Mouse (Mus musculus): ENCODE data around the gene Slc38a6. TPM values are rescaled to one million over a fixed set of nuclear protein-coding genes. Genes with fewer than 3 reads are reported as not detected.

Gene Slc38a6
- polyA plus RNA-seq, 1 experiment from 2014 or later, result 20.7 TPM

- H3K27ac ChIP-seq (ENCODE audit: low read depth, low read length), result no peak overlapping the region
- 64% methylated on average over 5 of the region's 5 CpGs for WGBS
- no peak overlapping the region for H3K4me3 ChIP-seq (ENCODE audit: low read depth, low read length)
- no peaks in the 10 kb centered on the region for H3K4me1 ChIP-seq (ENCODE audit: control insufficient read depth, insufficient read depth, low read length)
- H3K36me3 ChIP-seq (ENCODE audit: control insufficient read depth, insufficient read depth, low read length), result no peaks in the 10 kb centered on the region
- H3K9me3 ChIP-seq (ENCODE audit: control insufficient read depth, low read length), result no peaks in the 10 kb centered on the region
- ATAC-seq (ENCODE audit: low read depth), result no peak
- no peak overlapping the region for H3K4me2 ChIP-seq (ENCODE audit: low read depth, low read length)
- H3K9ac ChIP-seq (replicated peaks; ENCODE audit: low read depth, low read length), result no peak overlapping the region
- no peaks in the 10 kb centered on the region for H3K27me3 ChIP-seq (ENCODE audit: control insufficient read depth, insufficient read depth, low read length)
Measured at GRCm38 (mm10) chr12:73357311-73357710, 70.7 kb downstream of the Slc38a6 start.

DNA sequence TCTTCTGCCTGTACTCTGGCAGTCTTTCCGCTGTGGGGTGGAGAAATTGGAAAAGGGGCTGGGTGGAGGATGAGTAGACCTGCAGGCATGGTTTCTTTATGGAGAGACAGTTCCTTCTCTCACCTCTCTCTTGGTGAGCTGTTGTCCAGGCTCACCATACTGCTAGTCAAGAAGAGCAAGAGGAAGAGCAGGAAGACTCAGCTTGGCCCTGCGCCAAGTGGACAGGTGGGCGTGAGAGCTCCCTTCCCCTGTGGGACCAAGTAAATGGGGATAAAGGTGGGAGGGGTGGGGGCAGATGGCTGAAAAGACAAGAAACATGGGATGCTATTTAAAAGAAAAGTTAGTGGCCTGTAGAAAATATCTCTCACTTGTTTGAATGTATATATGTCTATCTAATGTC is 71.2 kb downstream of the Slc38a6 start:
- Histone ChIP-seq H3K36me3 (ENCODE audit: control insufficient read depth, insufficient read depth, low read length) (no peaks in the 10 kb centered on the region), H3K4me1 (ENCODE audit: control insufficient read depth, insufficient read depth, low read length) (no peaks in the 10 kb centered on the region), H3K9me3 (ENCODE audit: control insufficient read depth, low read length) (no peaks in the 10 kb centered on the region), H3K4me3 (ENCODE audit: low read depth, low read length) (no peak overlapping the region), H3K4me2 (ENCODE audit: low read depth, low read length) (no peak overlapping the region), H3K27me3 (ENCODE audit: control insufficient read depth, insufficient read depth, low read length) (no peaks in the 10 kb centered on the region), H3K27ac (ENCODE audit: low read depth, low read length) (no peak overlapping the region), H3K9ac (replicated peaks; ENCODE audit: low read depth, low read length) (no peak overlapping the region)
- no peak for ATAC-seq (ENCODE audit: low read depth)
- WGBS, result 88% methylated on average over 3 of the region's 3 CpGs

- Histone ChIP-seq H3K9ac (replicated peaks; ENCODE audit: low read depth, low read length) (no peak overlapping the region), H3K27ac (ENCODE audit: low read depth, low read length) (no peak overlapping the region), H3K36me3 (ENCODE audit: control insufficient read depth, insufficient read depth, low read length) (no peaks in the 10 kb centered on the region), H3K4me3 (ENCODE audit: low read depth, low read length) (no peak overlapping the region), H3K9me3 (ENCODE audit: control insufficient read depth, low read length) (no peaks in the 10 kb centered on the region), H3K27me3 (ENCODE audit: control insufficient read depth, insufficient read depth, low read length) (no peaks in the 10 kb centered on the region), H3K4me1 (ENCODE audit: control insufficient read depth, insufficient read depth, low read length) (no peaks in the 10 kb centered on the region), H3K4me2 (ENCODE audit: low read depth, low read length) (no peak overlapping the region)
- no peak for ATAC-seq (ENCODE audit: low read depth)
- WGBS, result 80% methylated on average over 2 of the region's 2 CpGs
Measured at GRCm38 (mm10) chr12:73358640-73359039, 72.1 kb downstream of the Slc38a6 start.

DNA sequence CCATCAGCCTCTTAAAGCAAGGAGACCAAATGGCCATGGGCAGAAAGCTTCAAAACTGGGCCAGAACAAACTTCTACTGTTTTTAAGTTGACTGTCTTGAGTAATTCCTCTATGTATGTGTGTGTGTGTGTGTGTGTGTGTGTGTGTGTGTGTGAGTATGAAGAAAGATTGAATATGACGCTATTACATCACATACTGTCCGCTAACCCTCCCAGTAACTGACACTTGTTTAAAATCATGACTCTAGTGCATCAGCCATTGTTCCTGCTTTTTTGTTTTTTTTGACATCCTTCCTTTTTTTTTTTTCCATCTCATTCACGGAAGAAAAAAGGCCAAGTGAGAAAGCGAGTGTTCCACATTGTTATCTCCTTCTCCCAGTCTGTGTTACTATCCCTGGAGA is 72.9 kb downstream of the Slc38a6 start:
- Histone ChIP-seq H3K36me3 (ENCODE audit: control insufficient read depth, insufficient read depth, low read length) (no peaks in the 10 kb centered on the region), H3K4me2 (ENCODE audit: low read depth, low read length) (no peak overlapping the region), H3K27me3 (ENCODE audit: control insufficient read depth, insufficient read depth, low read length) (no peaks in the 10 kb centered on the region), H3K9me3 (ENCODE audit: control insufficient read depth, low read length) (no peaks in the 10 kb centered on the region), H3K27ac (ENCODE audit: low read depth, low read length) (no peak overlapping the region), H3K9ac (replicated peaks; ENCODE audit: low read depth, low read length) (no peak overlapping the region), H3K4me3 (ENCODE audit: low read depth, low read length) (no peak overlapping the region), H3K4me1 (ENCODE audit: control insufficient read depth, insufficient read depth, low read length) (no peaks in the 10 kb centered on the region)
- 76% methylated on average over 4 of the region's 4 CpGs for WGBS
- ATAC-seq (ENCODE audit: low read depth), result no peak

DNA sequence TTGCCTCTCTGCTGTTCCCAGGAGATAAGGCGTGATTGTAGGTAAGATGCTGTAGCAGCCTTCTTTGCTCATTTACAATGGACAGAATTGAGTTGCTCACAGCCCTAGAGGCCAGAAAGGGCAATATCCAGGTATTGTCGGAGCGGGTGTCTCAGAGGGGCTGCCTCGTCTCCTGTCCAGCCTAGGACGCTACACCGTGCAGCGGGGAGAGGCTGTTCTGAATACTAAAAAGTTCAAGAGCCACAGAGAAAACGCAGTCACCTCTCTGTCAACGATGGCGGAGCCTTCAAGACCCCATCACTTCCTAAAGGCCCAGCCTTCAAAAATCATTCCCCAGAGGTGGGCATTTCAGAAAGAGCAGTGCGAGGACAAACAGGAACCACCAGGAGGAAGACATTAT is 74.6 kb downstream of the Slc38a6 start:
- H3K4me2 ChIP-seq (ENCODE audit: low read depth, low read length), result no peak overlapping the region
- H3K36me3 ChIP-seq (ENCODE audit: control insufficient read depth, insufficient read depth, low read length), result no peaks in the 10 kb centered on the region
- H3K9ac ChIP-seq (replicated peaks; ENCODE audit: low read depth, low read length), result no peak overlapping the region
- H3K4me3 ChIP-seq (ENCODE audit: low read depth, low read length), result no peak overlapping the region
- no peaks in the 10 kb centered on the region for H3K9me3 ChIP-seq (ENCODE audit: control insufficient read depth, low read length)
- no peaks in the 10 kb centered on the region for H3K27me3 ChIP-seq (ENCODE audit: control insufficient read depth, insufficient read depth, low read length)
- H3K4me1 ChIP-seq (ENCODE audit: control insufficient read depth, insufficient read depth, low read length), result no peaks in the 10 kb centered on the region
- H3K27ac ChIP-seq (ENCODE audit: low read depth, low read length), result no peak overlapping the region
- ATAC-seq (ENCODE audit: low read depth), result no peak
- 62% methylated on average over 11 of the region's 11 CpGs for WGBS

DNA sequence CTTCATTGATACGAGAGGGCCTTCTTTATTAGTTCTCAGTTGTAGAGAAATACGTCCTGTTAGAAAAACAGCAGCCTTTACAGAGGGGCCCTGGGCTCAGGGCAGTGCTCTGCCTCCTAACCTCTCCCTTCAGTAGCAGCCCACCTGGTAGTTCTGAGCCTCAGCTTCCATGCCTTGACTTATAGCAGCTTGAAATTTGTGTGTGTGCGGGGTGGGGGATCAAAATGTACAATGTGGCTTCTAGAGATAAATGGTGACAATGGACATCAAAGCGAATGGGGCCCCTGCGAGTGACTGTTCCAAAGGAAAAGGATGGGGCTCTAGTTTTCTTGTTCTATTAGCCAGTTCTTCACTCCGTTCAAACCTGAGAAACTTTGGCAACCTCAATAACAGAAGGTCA is 76.8 kb downstream of the Slc38a6 start:
- Histone ChIP-seq H3K36me3 (ENCODE audit: control insufficient read depth, insufficient read depth, low read length) (no peaks in the 10 kb centered on the region), H3K27me3 (ENCODE audit: control insufficient read depth, insufficient read depth, low read length) (no peaks in the 10 kb centered on the region), H3K4me2 (ENCODE audit: low read depth, low read length) (no peak overlapping the region), H3K9ac (replicated peaks; ENCODE audit: low read depth, low read length) (no peak overlapping the region), H3K27ac (ENCODE audit: low read depth, low read length) (no peak overlapping the region), H3K9me3 (ENCODE audit: control insufficient read depth, low read length) (no peaks in the 10 kb centered on the region), H3K4me3 (ENCODE audit: low read depth, low read length) (no peak overlapping the region), H3K4me1 (ENCODE audit: control insufficient read depth, insufficient read depth, low read length) (no peaks in the 10 kb centered on the region)
- ATAC-seq (ENCODE audit: low read depth), result no peak
- WGBS, result 91% methylated on average over 6 of the region's 6 CpGs

GRCm38 (mm10) chr12:73363956-73364355 is 77.4 kb downstream of the Slc38a6 start:
- Histone ChIP-seq H3K27me3 (ENCODE audit: control insufficient read depth, insufficient read depth, low read length) (no peaks in the 10 kb centered on the region), H3K9me3 (ENCODE audit: control insufficient read depth, low read length) (no peaks in the 10 kb centered on the region), H3K27ac (ENCODE audit: low read depth, low read length) (no peak overlapping the region), H3K9ac (replicated peaks; ENCODE audit: low read depth, low read length) (no peak overlapping the region), H3K4me3 (ENCODE audit: low read depth, low read length) (no peak overlapping the region), H3K4me2 (ENCODE audit: low read depth, low read length) (no peak overlapping the region), H3K4me1 (ENCODE audit: control insufficient read depth, insufficient read depth, low read length) (no peaks in the 10 kb centered on the region), H3K36me3 (ENCODE audit: control insufficient read depth, insufficient read depth, low read length) (no peaks in the 10 kb centered on the region)
- no peak for ATAC-seq (ENCODE audit: low read depth)
- WGBS, result 91% methylated on average over 3 of the region's 3 CpGs

DNA sequence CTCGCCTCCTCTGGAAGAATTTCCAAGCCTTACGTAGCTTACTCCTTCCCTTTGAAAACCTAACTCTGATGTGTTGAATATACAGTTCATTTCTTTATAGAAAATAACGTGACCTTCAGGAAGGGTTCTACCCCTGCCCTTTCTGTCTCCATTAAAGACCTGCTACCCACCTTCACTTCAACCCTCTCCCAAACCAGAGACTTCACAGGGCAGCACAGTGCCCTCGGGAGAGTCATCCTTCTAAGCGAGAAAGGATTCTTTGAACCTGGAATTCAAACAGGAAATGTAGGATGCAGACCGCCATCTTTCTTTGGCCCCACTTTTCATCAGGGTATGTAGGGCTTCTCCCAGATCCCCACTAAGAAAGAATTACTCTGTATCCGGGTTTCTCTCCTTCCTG is 80.0 kb downstream of the Slc38a6 start:
- no peaks in the 10 kb centered on the region for H3K4me1 ChIP-seq (ENCODE audit: control insufficient read depth, insufficient read depth, low read length)
- no peak overlapping the region for H3K4me3 ChIP-seq (ENCODE audit: low read depth, low read length)
- 84% methylated on average over 7 of the region's 7 CpGs for WGBS
- H3K4me2 ChIP-seq (ENCODE audit: low read depth, low read length), result no peak overlapping the region
- no peaks in the 10 kb centered on the region for H3K27me3 ChIP-seq (ENCODE audit: control insufficient read depth, insufficient read depth, low read length)
- no peaks in the 10 kb centered on the region for H3K9me3 ChIP-seq (ENCODE audit: control insufficient read depth, low read length)
- no peak overlapping the region for H3K9ac ChIP-seq (replicated peaks; ENCODE audit: low read depth, low read length)
- no peak overlapping the region for H3K27ac ChIP-seq (ENCODE audit: low read depth, low read length)
- H3K36me3 ChIP-seq (ENCODE audit: control insufficient read depth, insufficient read depth, low read length), result no peaks in the 10 kb centered on the region
- no peak for ATAC-seq (ENCODE audit: low read depth)

DNA sequence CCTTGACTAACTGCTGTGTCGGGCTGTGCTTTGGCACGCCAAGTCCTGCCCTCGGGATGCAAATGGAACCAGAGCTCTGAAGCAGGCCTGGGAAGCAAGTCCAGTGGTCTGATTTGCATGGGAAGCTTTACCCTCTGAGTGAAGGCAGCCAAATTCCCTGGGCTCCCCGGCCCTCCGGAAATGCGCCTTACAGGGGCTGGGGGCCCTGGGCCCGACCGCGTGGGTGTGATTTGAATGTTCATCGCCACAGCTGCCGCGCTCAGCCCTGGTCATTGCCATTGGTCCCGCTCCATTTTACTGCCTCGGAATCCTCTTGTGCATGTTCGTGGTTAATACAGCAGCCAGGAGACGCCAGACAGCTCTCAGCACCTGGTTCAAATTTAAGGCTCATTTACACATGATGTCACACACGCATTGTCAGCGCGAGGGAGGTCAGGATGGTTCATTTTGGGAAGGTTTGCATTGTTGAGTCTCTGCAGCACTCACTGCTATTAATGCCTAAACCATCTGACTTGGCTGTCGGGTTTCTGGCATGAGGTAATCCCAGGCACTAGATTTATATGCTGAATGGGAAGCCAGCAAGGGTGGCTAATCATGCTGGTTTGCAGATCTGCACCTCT is 81.0 kb downstream of the Slc38a6 start:
- Histone ChIP-seq H3K27ac (ENCODE audit: low read depth, low read length) (no peak overlapping the region), H3K4me1 (ENCODE audit: control insufficient read depth, insufficient read depth, low read length) (no peaks in the 10 kb centered on the region), H3K27me3 (ENCODE audit: control insufficient read depth, insufficient read depth, low read length) (no peaks in the 10 kb centered on the region), H3K36me3 (ENCODE audit: control insufficient read depth, insufficient read depth, low read length) (no peaks in the 10 kb centered on the region), H3K4me3 (ENCODE audit: low read depth, low read length) (no peak overlapping the region), H3K4me2 (ENCODE audit: low read depth, low read length) (no peak overlapping the region), H3K9ac (replicated peaks; ENCODE audit: low read depth, low read length) (no peak overlapping the region), H3K9me3 (ENCODE audit: control insufficient read depth, low read length) (no peaks in the 10 kb centered on the region)
- ATAC-seq (ENCODE audit: low read depth), result peak; percentile 75; the same call in 1 of the 2 replicates
- 13% methylated on average over 20 of the region's 20 CpGs for WGBS
